Mouse (Mus musculus) heart, embryonic 11.5 days (tissue): Measurements from ENCODE around the gene Grip2. TPM values are rescaled to one million over a fixed set of nuclear protein-coding genes. Genes with fewer than 3 reads are reported as not detected.

Source experiments
- ATAC-seq: fragments of 200-750 bp; cut with Nextera tagmentation; replicated peaks from 2 replicates; pipeline ENCODE4 v1.8.0; 2017; ENCODE audit warnings: moderate library complexity; ENCODE audit not compliant: insufficient number of reproducible peaks, low FRiP score, low TSS enrichment
- H3K27ac ChIP-seq: fragments of 300-500 bp; sonication (generic); 2 replicates; pipeline ENCODE4 v1.5.1; 2014; ENCODE audit warnings: mild to moderate bottlenecking, low read depth, low read length
- H3K27me3 ChIP-seq: fragments of 300-500 bp; sonication (generic); 2 replicates; pipeline ENCODE4 v1.6.1; 2014; ENCODE audit warnings: mild to moderate bottlenecking, low read length, mixed read lengths; ENCODE audit not compliant: control insufficient read depth, insufficient read depth
- H3K36me3 ChIP-seq: fragments of 300-500 bp; sonication (generic); 2 replicates; pipeline ENCODE4 v1.6.1; 2014; ENCODE audit warnings: mild to moderate bottlenecking, low read length, moderate library complexity, mixed read lengths; ENCODE audit not compliant: control insufficient read depth, insufficient read depth
- H3K4me1 ChIP-seq: fragments of 300-500 bp; sonication (generic); 2 replicates; pipeline ENCODE4 v1.6.1; 2014; ENCODE audit warnings: low read length; ENCODE audit not compliant: control insufficient read depth, insufficient read depth
- H3K4me2 ChIP-seq: fragments of 300-500 bp; sonication (generic); 2 replicates; pipeline ENCODE4 v1.6.1; 2014; ENCODE audit warnings: mild to moderate bottlenecking, moderate library complexity
- H3K4me3 ChIP-seq: fragments of 300-500 bp; sonication (generic); 2 replicates; pipeline ENCODE4 v1.5.1; 2014; ENCODE audit warnings: low read depth, low read length
- H3K9ac ChIP-seq: fragments of 300-500 bp; sonication (generic); 2 replicates; pipeline ENCODE4 v1.6.1; 2014; ENCODE audit warnings: mild to moderate bottlenecking, low read depth, low read length, moderate library complexity
- H3K9me3 ChIP-seq: fragments of 300-500 bp; sonication (generic); replicated peaks from 2 replicates; pipeline ENCODE4 v1.6.1; 2016; ENCODE audit warnings: low read length; ENCODE audit not compliant: control insufficient read depth
- WGBS: fragments of 180-500 bp; shearing (Covaris S2); extraction: QIAGEN DNeasy Blood & Tissue Kit; methylation state at CpG from one replicate; pipeline ENCODE4 v1.1.7; 2014; ENCODE audit not compliant: insufficient replicate concordance; 5-methylcytosine and 5-hydroxymethylcytosine counted together
- polyA plus RNA-seq: library from polyadenylated mRNA; unstranded; fragments of >200 nt; fragmentation: Nextera tagmentation; extraction: Ambion mirVana; gene quantifications from 2 replicates; pipeline ENCODE4 v1.2.1, GENCODE M21; 2014

The Grip2 gene
- 4.5 and 6.2 TPM in 2 replicates for polyA plus RNA-seq

- Histone ChIP-seq H3K4me2 (no peak within 1 kb of the TSS), H3K4me3 (no peak within 1 kb of the TSS), H3K4me1 (peaks cover 5% of the 10 kb centered on the region; the same call in 1 of the 2 replicates), H3K9me3 (no peaks in the 10 kb centered on the region), H3K27ac (no peak within 1 kb of the TSS), H3K9ac (no peak within 1 kb of the TSS), H3K36me3 (no peaks in the 10 kb centered on the region), H3K27me3 (peaks cover 3% of the 10 kb centered on the region; the same call in 1 of the 2 replicates)
- WGBS, result 42% methylated on average over 9 of the region's 11 CpGs
- ATAC-seq, result no peak
Measured at GRCm38 (mm10) chr6:91827016-91827570, at the start of gene Grip2. TSS of gene Grip2 (minus strand) at chr6:91827250.

- Histone ChIP-seq H3K36me3 (no peaks in the 10 kb centered on the region), H3K9me3 (no peaks in the 10 kb centered on the region), H3K4me3 (no peak overlapping the region), H3K9ac (no peak overlapping the region), H3K4me2 (no peak overlapping the region), H3K27ac (no peak overlapping the region), H3K27me3 (no peaks in the 10 kb centered on the region), H3K4me1 (peaks cover 9% of the 10 kb centered on the region)
- WGBS, result 34% methylated on average over 2 of the region's 2 CpGs
- ATAC-seq, result no peak
Measured at GRCm38 (mm10) chr6:91872781-91873180, 45.7 kb upstream of the Grip2 start.

- ATAC-seq, result no peak
- H3K9me3 ChIP-seq, result no peaks in the 10 kb centered on the region
- H3K27me3 ChIP-seq, result 0 out of 2 replicates have a peak, but pooled peaks cover 3% of the 10 kb centered on the region
- no peak overlapping the region for H3K9ac ChIP-seq
- H3K4me2 ChIP-seq, result no peak overlapping the region
- no peak overlapping the region for H3K4me3 ChIP-seq
- H3K4me1 ChIP-seq, result peaks cover 6% of the 10 kb centered on the region
- WGBS, result 82% methylated on average over 5 of the region's 5 CpGs
- no peaks in the 10 kb centered on the region for H3K36me3 ChIP-seq
- H3K27ac ChIP-seq, result no peak overlapping the region
Measured at GRCm38 (mm10) chr6:91868091-91868490, 41.0 kb upstream of the Grip2 start.

GRCm38 (mm10) chr6:91865601-91866000 lies 38.6 kb upstream of the Grip2 start:
- Histone ChIP-seq H3K9ac (no peak overlapping the region), H3K4me3 (no peak overlapping the region), H3K4me1 (no peaks in the 10 kb centered on the region), H3K36me3 (no peaks in the 10 kb centered on the region), H3K4me2 (no peak overlapping the region), H3K27me3 (0 out of 2 replicates have a peak, but pooled peaks cover 3% of the 10 kb centered on the region), H3K9me3 (no peaks in the 10 kb centered on the region), H3K27ac (no peak overlapping the region)
- WGBS, result 80% methylated on average over 11 of the region's 11 CpGs
- ATAC-seq, result no peak

- WGBS, result 59% methylated on average over 5 of the region's 5 CpGs
- Histone ChIP-seq H3K4me2 (no peak overlapping the region), H3K36me3 (no peaks in the 10 kb centered on the region), H3K27ac (no peak overlapping the region), H3K9me3 (0 out of 2 replicates have a peak, but pooled peaks cover 3% of the 10 kb centered on the region), H3K27me3 (0 out of 2 replicates have a peak, but pooled peaks cover 3% of the 10 kb centered on the region), H3K4me3 (no peak overlapping the region), H3K4me1 (no peaks in the 10 kb centered on the region), H3K9ac (no peak overlapping the region)
- no peak for ATAC-seq
Measured at GRCm38 (mm10) chr6:91864595-91864994, 37.5 kb upstream of the Grip2 start.

- Histone ChIP-seq H3K36me3 (no peaks in the 10 kb centered on the region), H3K27me3 (0 out of 2 replicates have a peak, but pooled peaks cover 3% of the 10 kb centered on the region), H3K27ac (no peak overlapping the region), H3K4me2 (no peak overlapping the region), H3K9me3 (0 out of 2 replicates have a peak, but pooled peaks cover 3% of the 10 kb centered on the region), H3K4me3 (no peak overlapping the region), H3K4me1 (no peaks in the 10 kb centered on the region), H3K9ac (no peak overlapping the region)
- ATAC-seq, result no peak
Measured at GRCm38 (mm10) chr6:91862848-91863247, 35.8 kb upstream of the Grip2 start.

- no peak overlapping the region for H3K4me2 ChIP-seq
- H3K4me3 ChIP-seq, result no peak overlapping the region
- H3K9ac ChIP-seq, result no peak overlapping the region
- ATAC-seq, result no peak
- H3K9me3 ChIP-seq, result 0 out of 2 replicates have a peak, but pooled peaks cover 3% of the 10 kb centered on the region
- H3K27ac ChIP-seq, result no peak overlapping the region
- no peaks in the 10 kb centered on the region for H3K36me3 ChIP-seq
- H3K4me1 ChIP-seq, result no peaks in the 10 kb centered on the region
- WGBS, result 46% methylated on average over 5 of the region's 5 CpGs
- peaks cover 4% of the 10 kb centered on the region for H3K27me3 ChIP-seq
Measured at GRCm38 (mm10) chr6:91858339-91858738, 31.3 kb upstream of the Grip2 start.

GRCm38 (mm10) chr6:91852550-91852949 lies 25.5 kb upstream of the Grip2 start:
- peaks cover 4% of the 10 kb centered on the region for H3K27me3 ChIP-seq
- no peak overlapping the region for H3K4me2 ChIP-seq
- no peak overlapping the region for H3K27ac ChIP-seq
- ATAC-seq, result no peak
- WGBS, result 7% methylated on average over 2 of the region's 2 CpGs
- H3K36me3 ChIP-seq, result no peaks in the 10 kb centered on the region
- H3K9ac ChIP-seq, result no peak overlapping the region
- no peaks in the 10 kb centered on the region for H3K9me3 ChIP-seq
- no peak overlapping the region for H3K4me3 ChIP-seq
- H3K4me1 ChIP-seq, result no peaks in the 10 kb centered on the region

- Histone ChIP-seq H3K36me3 (no peaks in the 10 kb centered on the region), H3K9ac (no peak overlapping the region), H3K9me3 (no peaks in the 10 kb centered on the region), H3K27ac (no peak overlapping the region), H3K27me3 (peaks cover 78% of the 10 kb centered on the region), H3K4me3 (peak overlapping the region; percentile 51), H3K4me2 (peak overlapping the region; percentile 95), H3K4me1 (peaks cover 5% of the 10 kb centered on the region)
- no peak for ATAC-seq
- WGBS, result 5% methylated on average over 65 of the region's 69 CpGs
Measured at GRCm38 (mm10) chr6:91843628-91844153, 16.6 kb upstream of the Grip2 start.
